Mouse (Mus musculus) forebrain, embryonic 11.5 days (tissue): ENCODE results near the gene Trabd. TPM values are rescaled to one million over a fixed set of nuclear protein-coding genes. Genes with fewer than 3 reads are reported as not detected.
A peak's percentile ranks its signal among the peaks of the same experiment; 100 is the strongest.

ENCODE experiments used
- ATAC-seq: fragments of 200-750 bp; cut with Nextera tagmentation; replicated peaks from 2 replicates; pipeline ENCODE4 v1.8.0; 2017; ENCODE audit warnings: moderate TSS enrichment; ENCODE audit not compliant: low FRiP score
- DNase-seq: peaks from one replicate; pipeline ENCODE4 v3.0.0-alpha.2; 2017; ENCODE audit warnings: low spot score
- H3K27ac ChIP-seq: fragments of 300-500 bp; sonication (generic); 2 replicates; pipeline ENCODE4 v1.5.1; 2014; ENCODE audit warnings: low read depth, low read length
- H3K27me3 ChIP-seq: fragments of 300-500 bp; sonication (generic); 2 replicates; pipeline ENCODE4 v1.6.1; 2014; ENCODE audit warnings: mild to moderate bottlenecking, low read length, mixed read lengths; ENCODE audit not compliant: control insufficient read depth, insufficient read depth
- H3K36me3 ChIP-seq: fragments of 300-500 bp; sonication (generic); 2 replicates; pipeline ENCODE4 v1.6.1; 2014; ENCODE audit warnings: mild to moderate bottlenecking, low read length, moderate library complexity, mixed read lengths; ENCODE audit not compliant: control insufficient read depth, insufficient read depth
- H3K4me1 ChIP-seq: fragments of 300-500 bp; sonication (generic); replicated peaks from 2 replicates; pipeline ENCODE4 v1.6.1; 2014; ENCODE audit warnings: low read length, mixed read lengths; ENCODE audit not compliant: control insufficient read depth, insufficient read depth
- H3K4me2 ChIP-seq: fragments of 300-500 bp; sonication (generic); 2 replicates; pipeline ENCODE4 v1.6.1; 2014; ENCODE audit warnings: low read depth, mild to moderate bottlenecking, low read length, moderate library complexity, mixed read lengths; ENCODE audit not compliant: severe bottlenecking
- H3K4me3 ChIP-seq: fragments of 300-500 bp; sonication (generic); 2 replicates; pipeline ENCODE4 v1.5.1; 2014; ENCODE audit warnings: low read depth, low read length
- H3K9ac ChIP-seq: fragments of 300-500 bp; sonication (generic); 2 replicates; pipeline ENCODE4 v1.6.1; 2014; ENCODE audit warnings: low read length
- H3K9me3 ChIP-seq: fragments of 300-500 bp; sonication (generic); 2 replicates; pipeline ENCODE4 v1.6.1; 2016; ENCODE audit warnings: low read length, mixed read lengths; ENCODE audit not compliant: control insufficient read depth
- WGBS: fragments of 180-500 bp; shearing (Covaris S2); extraction: QIAGEN DNeasy Blood & Tissue Kit; methylation state at CpG from one replicate; pipeline ENCODE4 v1.1.7; 2014; 5-methylcytosine and 5-hydroxymethylcytosine counted together
- polyA plus RNA-seq: library from polyadenylated mRNA; unstranded; fragments of >200 nt; fragmentation: Nextera tagmentation; extraction: Ambion mirVana; gene quantifications from 2 replicates; pipeline ENCODE4 v1.2.1, GENCODE M21; 2014

Gene Trabd
- polyA plus RNA-seq, 1 experiment from 2014 or later = 55.8 TPM

DNA sequence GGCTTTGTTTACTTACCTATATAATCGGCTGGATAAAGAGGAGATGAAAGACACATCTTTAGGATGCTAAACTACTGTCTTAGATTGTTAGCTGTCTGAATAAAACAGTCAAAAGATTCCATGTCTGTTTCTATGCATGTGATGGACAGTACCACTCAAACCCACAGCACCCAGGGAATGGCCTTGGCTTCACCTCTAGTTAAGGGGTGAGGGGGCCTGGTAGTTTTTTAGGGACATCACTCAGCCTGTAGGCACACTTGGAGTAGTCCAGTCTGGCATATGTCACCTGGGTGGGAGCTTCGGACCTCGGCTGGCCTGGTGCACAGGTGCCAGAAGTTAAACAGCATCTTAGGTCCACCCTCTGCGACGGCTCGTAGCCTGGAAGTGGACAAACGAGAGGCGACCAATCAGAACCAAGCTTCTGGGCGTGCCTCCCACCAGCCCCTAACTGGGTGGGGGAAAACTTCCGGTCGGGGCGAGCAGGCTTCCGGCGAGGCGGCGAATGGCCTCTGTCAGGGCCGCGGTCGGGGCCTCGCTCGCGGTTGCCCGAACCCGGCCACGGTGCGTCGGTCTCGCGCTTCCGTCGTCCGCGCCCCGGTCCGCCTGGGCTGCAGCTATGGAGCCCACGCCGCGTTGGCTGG is 13.8 kb downstream of the Trabd start, which contains the start of gene Selenoo:
TSS of gene Selenoo (plus strand) at position 478 of the 641 bp plus-strand sequence.
- Histone ChIP-seq H3K9me3 (no peaks in the 10 kb centered on the region), H3K4me1 (peaks cover 6% of the 10 kb centered on the region; the same call in 1 of the 2 replicates), H3K27ac (0 out of 2 replicates have a peak within 1 kb of the TSS, but pooled peaks have one; percentile 25), H3K36me3 (peaks cover 3% of the 10 kb centered on the region; the same call in 1 of the 2 replicates), H3K4me3 (peak within 1 kb of the TSS; percentile 98), H3K27me3 (no peaks in the 10 kb centered on the region), H3K4me2 (peak within 1 kb of the TSS; percentile 98), H3K9ac (peak within 1 kb of the TSS; percentile 90)
- peak; percentile 92 for DNase-seq
- 2% methylated on average over 38 of the region's 38 CpGs for WGBS
- peak; percentile 92 for ATAC-seq

GRCm38 (mm10) chr15:89089248-89090051 is 14.5 kb downstream of the Trabd start:
- 3% methylated on average over 68 of the region's 68 CpGs for WGBS
- peak; percentile 67 for DNase-seq

DNA sequence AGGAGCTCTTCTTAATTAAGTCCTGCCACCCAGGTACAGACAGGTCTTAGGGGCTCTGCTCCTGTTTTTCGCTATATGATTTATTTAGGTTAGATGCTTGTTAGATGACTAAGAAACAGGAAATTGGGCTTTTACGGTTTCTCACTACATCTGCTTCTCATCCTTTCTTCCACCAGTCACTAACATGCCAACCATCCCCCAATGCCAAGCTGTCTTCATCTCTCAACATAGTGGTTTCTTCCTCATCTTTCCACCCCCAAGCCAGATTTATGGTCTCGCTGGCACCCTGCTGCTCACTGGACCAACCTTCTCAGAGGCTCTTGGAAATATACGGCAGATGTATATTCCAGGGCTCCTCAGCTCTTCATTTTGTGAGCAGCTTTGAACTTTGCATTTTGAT is 15.7 kb downstream of the Trabd start:
- H3K4me2 ChIP-seq = no peak overlapping the region
- no peak overlapping the region for H3K9ac ChIP-seq
- DNase-seq = no peak
- no peaks in the 10 kb centered on the region for H3K27me3 ChIP-seq
- 88% methylated on average over 4 of the region's 4 CpGs for WGBS
- no peak overlapping the region for H3K27ac ChIP-seq
- H3K9me3 ChIP-seq = no peaks in the 10 kb centered on the region
- no peak overlapping the region for H3K4me3 ChIP-seq
- no peak for ATAC-seq
- peaks cover 17% of the 10 kb centered on the region for H3K36me3 ChIP-seq
- H3K4me1 ChIP-seq = peaks cover 6% of the 10 kb centered on the region; the same call in 1 of the 2 replicates

More at GRCm38 (mm10) chr15:89089248-89090051, 14.5 kb downstream of the Trabd start:
- H3K9me3 ChIP-seq = no peaks in the 10 kb centered on the region
- H3K4me3 ChIP-seq = peak overlapping the region; percentile 98
- peaks cover 6% of the 10 kb centered on the region; the same call in 1 of the 2 replicates for H3K4me1 ChIP-seq
- H3K36me3 ChIP-seq = peaks cover 10% of the 10 kb centered on the region
- ATAC-seq = peak; percentile 43; the same call in 1 of the 2 replicates
- H3K27me3 ChIP-seq = no peaks in the 10 kb centered on the region
- H3K4me2 ChIP-seq = peak overlapping the region; percentile 98
- H3K27ac ChIP-seq = no peak overlapping the region
- H3K9ac ChIP-seq = peak overlapping the region; percentile 90

DNA sequence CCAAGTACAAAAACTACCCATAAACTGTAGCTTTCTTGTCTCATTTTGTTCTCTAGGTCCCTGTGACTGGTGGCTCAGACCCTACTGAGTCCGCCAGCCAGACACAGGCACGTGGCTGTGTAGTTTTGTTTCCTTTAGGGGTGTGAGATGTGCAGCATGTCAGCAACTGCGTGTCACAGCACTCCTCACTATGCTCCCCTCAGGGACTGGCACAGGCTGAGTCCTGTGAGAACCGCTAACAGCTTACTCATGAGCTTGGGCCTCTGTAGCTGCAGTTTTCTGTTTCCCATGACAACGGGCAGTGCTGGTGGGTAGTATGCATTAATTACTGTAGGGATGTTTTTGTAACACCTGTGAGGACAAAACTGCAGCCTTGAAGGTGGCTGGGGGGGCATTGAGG is 17.3 kb downstream of the Trabd start:
- Histone ChIP-seq H3K4me2 (no peak overlapping the region), H3K36me3 (peaks cover 20% of the 10 kb centered on the region), H3K9ac (no peak overlapping the region), H3K9me3 (no peaks in the 10 kb centered on the region), H3K27me3 (no peaks in the 10 kb centered on the region), H3K27ac (no peak overlapping the region), H3K4me3 (no peak overlapping the region), H3K4me1 (peaks cover 6% of the 10 kb centered on the region; the same call in 1 of the 2 replicates)
- DNase-seq (no peak), ATAC-seq (no peak)
- 87% methylated on average over 5 of the region's 5 CpGs for WGBS

DNA sequence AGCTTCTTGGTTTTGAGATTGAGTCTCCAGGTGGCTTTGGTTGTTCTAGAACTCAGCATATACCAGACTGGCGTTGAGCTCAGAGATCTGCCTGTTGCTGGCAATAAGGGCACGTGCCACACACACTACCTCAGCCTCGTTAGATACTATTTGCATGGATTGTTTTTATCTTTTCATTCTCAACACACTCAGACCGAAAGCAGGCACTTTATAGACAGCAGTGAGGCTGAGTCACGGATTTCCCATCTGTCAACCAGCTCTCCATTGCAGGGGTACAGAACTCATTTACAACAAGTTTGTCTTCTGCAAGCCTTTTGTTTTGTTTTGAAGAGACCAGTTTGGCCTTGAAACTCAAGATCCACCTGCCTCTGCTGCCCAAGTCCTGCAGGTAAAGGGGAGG is 22.5 kb downstream of the Trabd start:
- Histone ChIP-seq H3K27me3 (no peaks in the 10 kb centered on the region), H3K4me3 (no peak overlapping the region), H3K4me1 (no peaks in the 10 kb centered on the region), H3K4me2 (no peak overlapping the region), H3K27ac (no peak overlapping the region), H3K9me3 (no peaks in the 10 kb centered on the region), H3K9ac (no peak overlapping the region), H3K36me3 (peaks cover 39% of the 10 kb centered on the region)
- DNase-seq (no peak), ATAC-seq (no peak)
- WGBS = 91% methylated on average over 5 of the region's 5 CpGs

DNA sequence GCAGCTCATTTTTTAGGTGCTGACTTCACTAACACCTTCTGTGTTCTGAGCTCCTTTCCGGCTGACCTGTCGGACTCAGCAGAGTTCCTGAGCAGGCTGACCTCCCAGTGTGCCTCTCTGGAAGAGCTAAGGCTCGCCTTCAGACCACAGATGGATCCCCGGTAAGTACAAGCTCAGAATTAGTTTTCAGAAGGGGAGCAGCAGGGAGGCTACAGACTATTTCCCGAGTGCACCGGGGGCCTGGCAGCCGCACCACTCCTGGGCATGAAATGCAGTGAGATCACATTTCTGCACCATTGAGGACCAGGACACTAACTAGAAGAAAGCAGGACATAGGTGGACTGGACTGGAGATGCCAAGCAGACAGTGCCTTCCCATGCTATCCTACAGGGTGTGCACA is 23.7 kb downstream of the Trabd start:
- Histone ChIP-seq H3K9ac (no peak overlapping the region), H3K4me3 (no peak overlapping the region), H3K4me1 (no peaks in the 10 kb centered on the region), H3K27ac (no peak overlapping the region), H3K9me3 (no peaks in the 10 kb centered on the region), H3K27me3 (no peaks in the 10 kb centered on the region), H3K36me3 (peaks cover 39% of the 10 kb centered on the region), H3K4me2 (no peak overlapping the region)
- ATAC-seq = no peak
- no peak for DNase-seq
- 90% methylated on average over 7 of the region's 7 CpGs for WGBS

- WGBS = 93% methylated on average over 12 of the region's 12 CpGs
- no peak overlapping the region for H3K4me2 ChIP-seq
- no peak overlapping the region for H3K4me3 ChIP-seq
Observed at GRCm38 (mm10) chr15:89100823-89101222, 25.9 kb downstream of the Trabd start.

GRCm38 (mm10) chr15:89102646-89103045 is 27.7 kb downstream of the Trabd start:
- ATAC-seq (no peak), DNase-seq (no peak)
- Histone ChIP-seq H3K9ac (no peak overlapping the region), H3K9me3 (no peaks in the 10 kb centered on the region), H3K4me1 (no peaks in the 10 kb centered on the region), H3K27ac (no peak overlapping the region), H3K27me3 (no peaks in the 10 kb centered on the region), H3K4me2 (no peak overlapping the region), H3K36me3 (peaks cover 24% of the 10 kb centered on the region), H3K4me3 (no peak overlapping the region)
- WGBS = 69% methylated on average over 5 of the region's 5 CpGs

More at GRCm38 (mm10) chr15:89100823-89101222, 25.9 kb downstream of the Trabd start:
- H3K9me3 ChIP-seq = no peaks in the 10 kb centered on the region
- H3K4me1 ChIP-seq = no peaks in the 10 kb centered on the region
- H3K27me3 ChIP-seq = no peaks in the 10 kb centered on the region
- DNase-seq = no peak
- H3K27ac ChIP-seq = no peak overlapping the region
- ATAC-seq = no peak
- H3K36me3 ChIP-seq = peaks cover 30% of the 10 kb centered on the region
- no peak overlapping the region for H3K9ac ChIP-seq
